Mouse (Mus musculus) liver, postnatal 0 days (tissue): ENCODE results near the gene 6430548M08Rik. TPM values are rescaled to one million over a fixed set of nuclear protein-coding genes. Genes with fewer than 3 reads are reported as not detected.

Experiments used
- ATAC-seq: fragments of 200-750 bp; cut with Nextera tagmentation; 2 replicates; pipeline ENCODE4 v1.8.0; 2017; ENCODE audit warnings: mild to moderate bottlenecking, moderate library complexity
- DNase-seq: peaks from one replicate; pipeline ENCODE4 v3.0.0-alpha.2; 2016
- H3K27ac ChIP-seq: fragments of 300-500 bp; sonication (generic); 2 replicates; pipeline ENCODE4 v1.5.1; 2014; ENCODE audit warnings: antibody characterized with exemption, moderate library complexity, mild to moderate bottlenecking, low read depth
- H3K27me3 ChIP-seq: fragments of 300-500 bp; sonication (generic); 2 replicates; pipeline ENCODE4 v1.6.1; 2014; ENCODE audit warnings: low read length, control low read depth, mixed read lengths; ENCODE audit not compliant: insufficient read depth
- H3K36me3 ChIP-seq: fragments of 300-500 bp; sonication (generic); replicated peaks from 2 replicates; pipeline ENCODE4 v1.6.1; 2014; ENCODE audit warnings: mild to moderate bottlenecking, control low read depth, low read length, moderate library complexity, mixed read lengths; ENCODE audit not compliant: insufficient read depth
- H3K4me1 ChIP-seq: fragments of 300-500 bp; sonication (generic); 2 replicates; pipeline ENCODE4 v1.6.1; 2014; ENCODE audit warnings: antibody characterized with exemption, mild to moderate bottlenecking, control low read depth; ENCODE audit not compliant: insufficient read depth
- H3K4me2 ChIP-seq: fragments of 300-500 bp; sonication (generic); 2 replicates; pipeline ENCODE4 v1.6.1; 2014; ENCODE audit warnings: low read depth, mild to moderate bottlenecking, low read length, moderate library complexity, mixed read lengths
- H3K4me3 ChIP-seq: fragments of 300-500 bp; sonication (generic); 2 replicates; pipeline ENCODE4 v1.5.1; 2014; ENCODE audit warnings: low read depth, low read length
- H3K9ac ChIP-seq: fragments of 300-500 bp; sonication (generic); replicated peaks from 2 replicates; pipeline ENCODE4 v1.6.1; 2014; ENCODE audit warnings: mild to moderate bottlenecking, moderate library complexity
- H3K9me3 ChIP-seq: fragments of 300-500 bp; sonication (generic); 2 replicates; pipeline ENCODE4 v1.6.1; 2016; ENCODE audit warnings: mild to moderate bottlenecking, control low read depth, low read length, mixed read lengths
- CTCF ChIP-seq: sonication (generic); IDR thresholded peaks from 2 replicates; pipeline ENCODE4 v1.5.1; 2016; ENCODE audit warnings: antibody characterized with exemption, low read depth
- EP300 ChIP-seq: IDR thresholded peaks from 2 replicates; pipeline ENCODE4 v1.6.1; 2016; ENCODE audit warnings: antibody characterized with exemption, low read depth, mild to moderate bottlenecking
- WGBS: fragments of 180-500 bp; shearing (Covaris S2); extraction: QIAGEN DNeasy Blood & Tissue Kit; methylation state at CpG from one replicate; pipeline ENCODE4 v1.1.7; 2014; ENCODE audit not compliant: insufficient replicate concordance; 5-methylcytosine and 5-hydroxymethylcytosine counted together
- polyA plus RNA-seq: library from polyadenylated mRNA; unstranded; fragments of >200 nt; fragmentation: Nextera tagmentation; extraction: Ambion mirVana; gene quantifications from 2 replicates; pipeline ENCODE4 v1.2.1, GENCODE M21; 2015

6430548M08Rik gene
- polyA plus RNA-seq, 1 experiment from 2014 or later: 4.9 TPM

DNA sequence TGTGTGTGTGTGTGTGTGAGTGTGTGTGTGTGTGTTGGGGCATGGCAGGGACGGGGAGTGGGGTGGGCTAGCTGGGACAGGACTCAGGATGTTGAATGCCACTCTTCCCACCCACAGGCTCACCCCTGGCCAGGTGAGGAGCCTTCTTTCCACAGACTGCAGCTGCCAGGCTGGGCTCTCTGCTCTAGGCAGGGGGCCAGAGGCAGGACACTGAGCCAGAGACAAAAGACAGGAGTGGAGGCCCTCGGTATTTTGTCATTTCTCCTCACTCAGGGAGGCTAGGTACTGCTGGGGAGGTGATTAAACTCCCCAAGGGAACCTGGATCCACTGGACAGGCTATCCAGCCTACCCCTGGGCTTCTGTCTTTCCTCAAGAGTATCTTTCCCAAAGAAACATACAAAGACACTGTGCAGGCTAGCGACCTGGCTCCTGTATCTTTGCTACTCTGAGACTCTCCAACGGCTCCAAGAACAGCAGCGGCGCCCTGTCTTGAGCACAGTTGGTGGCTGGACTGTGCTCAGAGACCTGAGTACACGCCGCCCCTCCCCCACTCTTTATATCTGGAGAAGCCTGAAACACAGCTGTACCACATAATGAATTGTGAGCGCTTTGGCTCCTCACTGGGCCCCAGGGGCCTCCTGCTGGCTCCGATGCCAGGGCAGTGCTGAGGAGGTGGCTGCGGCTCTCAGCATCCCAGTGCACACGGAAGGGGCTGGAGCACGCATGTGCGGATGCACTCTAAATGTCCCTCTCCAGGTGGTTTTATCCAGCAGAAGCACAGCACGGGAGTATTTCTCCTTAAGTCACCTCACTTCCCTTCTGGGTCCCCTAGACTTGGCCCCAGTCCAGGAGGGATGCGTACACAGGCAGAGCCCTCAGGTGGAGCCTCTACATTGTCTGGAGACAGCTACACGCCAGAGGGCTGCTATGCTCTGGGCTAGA is 71.2 kb downstream of the 6430548M08Rik start:
- no peak for ATAC-seq
- TF ChIP-seq EP300: no peak
- TF ChIP-seq CTCF: no peak
- no peaks in the 10 kb centered on the region for H3K9me3 ChIP-seq
- no peaks in the 10 kb centered on the region for H3K27me3 ChIP-seq
- H3K4me3 ChIP-seq: no peak overlapping the region
- no peak overlapping the region for H3K4me2 ChIP-seq
- H3K36me3 ChIP-seq: no peaks in the 10 kb centered on the region
- no peak overlapping the region for H3K27ac ChIP-seq
- H3K4me1 ChIP-seq: 0 out of 2 replicates have a peak, but pooled peaks cover under 1% of the 10 kb centered on the region
- no peak for DNase-seq
- 49% methylated on average over 16 of the region's 17 CpGs for WGBS
- no peak overlapping the region for H3K9ac ChIP-seq

DNA sequence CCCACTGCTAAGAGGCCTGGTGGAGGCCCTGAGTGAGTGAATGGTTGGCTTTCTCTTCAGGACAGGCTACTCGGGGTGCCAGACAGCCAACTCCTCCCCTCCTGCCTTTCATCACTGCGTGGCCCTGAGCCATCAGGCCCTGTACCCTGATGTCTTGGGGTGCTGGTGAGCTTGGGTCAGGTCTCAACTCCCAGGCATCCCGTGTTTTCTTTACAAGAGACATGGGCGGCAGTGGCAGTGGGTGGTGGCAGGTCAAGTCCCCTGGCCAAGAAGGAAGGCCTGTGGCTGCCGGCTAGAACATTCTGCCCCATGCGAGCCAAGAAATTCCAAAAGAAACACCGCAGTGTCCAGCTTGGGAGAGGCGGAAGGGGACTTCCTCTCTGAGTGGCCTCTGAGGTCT is 72.5 kb downstream of the 6430548M08Rik start:
- H3K9ac ChIP-seq: no peak overlapping the region
- 65% methylated on average over 8 of the region's 8 CpGs for WGBS
- no peak overlapping the region for H3K4me3 ChIP-seq
- H3K27me3 ChIP-seq: no peaks in the 10 kb centered on the region
- DNase-seq (no peak), ATAC-seq (no peak)
- TF ChIP-seq EP300: no peak
- no peak for TF ChIP-seq CTCF
- H3K4me1 ChIP-seq: 0 out of 2 replicates have a peak, but pooled peaks cover 3% of the 10 kb centered on the region
- H3K9me3 ChIP-seq: no peaks in the 10 kb centered on the region
- no peak overlapping the region for H3K4me2 ChIP-seq
- no peak overlapping the region for H3K27ac ChIP-seq
- H3K36me3 ChIP-seq: no peaks in the 10 kb centered on the region

DNA sequence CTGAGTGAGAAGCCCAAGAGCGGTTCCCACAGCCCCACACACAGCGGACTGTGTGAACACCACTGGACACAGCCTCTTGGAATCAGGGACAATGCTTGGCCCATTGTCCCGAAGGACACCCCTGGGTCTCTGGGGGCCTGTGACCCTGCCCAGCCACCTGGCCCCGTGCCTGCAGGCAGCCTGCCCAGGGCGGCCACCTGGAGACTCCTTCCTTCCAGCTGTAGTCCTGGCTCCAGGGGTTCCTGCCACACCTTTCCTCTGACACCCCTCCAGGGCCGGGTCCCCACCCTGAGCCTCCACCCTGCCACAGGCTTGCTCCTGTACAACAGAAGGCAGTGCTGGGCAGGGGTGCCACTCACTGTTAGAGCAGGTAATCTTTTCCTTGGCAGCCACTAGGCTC is 74.6 kb downstream of the 6430548M08Rik start:
- Histone ChIP-seq H3K36me3 (no peaks in the 10 kb centered on the region), H3K9ac (no peak overlapping the region), H3K4me3 (no peak overlapping the region), H3K27me3 (no peaks in the 10 kb centered on the region), H3K4me1 (0 out of 2 replicates have a peak, but pooled peaks cover 3% of the 10 kb centered on the region), H3K9me3 (no peaks in the 10 kb centered on the region), H3K27ac (no peak overlapping the region), H3K4me2 (no peak overlapping the region)
- ATAC-seq (no peak), DNase-seq (no peak)
- TF ChIP-seq CTCF: no peak
- no peak for TF ChIP-seq EP300
- 68% methylated on average over 6 of the region's 6 CpGs for WGBS

DNA sequence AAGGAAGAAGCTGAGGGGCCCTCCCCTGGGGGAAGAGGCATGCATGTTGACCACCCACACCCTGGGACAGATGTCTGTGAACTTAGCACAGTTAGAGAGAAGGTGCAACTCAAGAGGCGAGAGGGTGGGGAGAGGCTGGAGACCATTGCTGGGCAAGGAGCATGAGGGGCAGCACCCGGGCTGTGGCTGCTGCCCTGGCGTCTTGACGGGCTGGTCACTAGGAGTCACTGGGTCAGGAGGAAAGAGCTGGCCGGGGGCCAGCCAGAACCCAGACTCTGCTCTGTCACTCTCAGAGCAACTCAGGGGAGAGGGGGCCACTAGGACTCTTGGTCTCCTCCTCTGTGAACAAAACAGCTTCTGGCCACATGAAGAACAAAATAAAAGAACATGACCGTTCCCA is 75.5 kb downstream of the 6430548M08Rik start:
- H3K27ac ChIP-seq: no peak overlapping the region
- ATAC-seq: no peak
- no peaks in the 10 kb centered on the region for H3K36me3 ChIP-seq
- DNase-seq: no peak
- 0 out of 2 replicates have a peak, but pooled peaks cover 3% of the 10 kb centered on the region for H3K4me1 ChIP-seq
- 58% methylated on average over 6 of the region's 6 CpGs for WGBS
- no peak overlapping the region for H3K4me3 ChIP-seq
- no peaks in the 10 kb centered on the region for H3K27me3 ChIP-seq
- no peak for TF ChIP-seq CTCF
- no peak for TF ChIP-seq EP300
- H3K9ac ChIP-seq: no peak overlapping the region
- no peaks in the 10 kb centered on the region for H3K9me3 ChIP-seq
- no peak overlapping the region for H3K4me2 ChIP-seq

DNA sequence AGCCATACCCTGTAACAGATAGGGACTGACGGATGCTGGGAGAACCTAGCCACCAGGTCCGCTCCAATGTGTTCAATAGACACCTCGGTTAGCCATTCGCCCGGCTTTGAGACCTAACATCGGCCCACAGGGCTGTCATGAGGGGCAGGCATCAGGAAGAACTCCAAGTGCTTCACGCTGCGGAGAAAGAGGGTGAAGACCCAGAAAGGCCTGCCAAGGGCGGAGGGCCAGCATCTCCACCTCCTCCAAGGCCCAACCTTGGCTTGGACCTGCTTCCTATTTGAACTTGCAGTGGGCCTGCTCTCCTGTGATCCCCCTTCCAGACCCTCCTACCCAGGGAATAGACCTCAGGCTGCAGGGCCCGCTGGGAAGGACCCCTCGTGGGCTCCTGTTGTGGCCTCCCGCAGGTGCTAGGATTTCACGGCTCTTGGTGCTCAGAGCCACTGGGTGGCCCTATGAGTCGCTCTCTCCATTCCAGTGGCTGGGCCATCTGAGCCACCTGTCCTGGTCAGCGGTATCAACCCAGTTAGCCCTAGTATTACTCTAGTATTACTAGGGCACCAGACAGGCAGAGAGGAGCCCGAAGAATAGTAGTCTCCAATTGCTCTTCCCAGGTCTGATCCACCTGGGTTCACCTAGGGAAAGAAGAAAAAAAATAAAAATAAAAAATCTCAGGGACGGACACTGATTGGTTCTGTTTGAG is 76.3 kb downstream of the 6430548M08Rik start:
- H3K9ac ChIP-seq: no peak overlapping the region
- no peak overlapping the region for H3K27ac ChIP-seq
- no peaks in the 10 kb centered on the region for H3K27me3 ChIP-seq
- H3K4me1 ChIP-seq: 0 out of 2 replicates have a peak, but pooled peaks cover 3% of the 10 kb centered on the region
- H3K4me2 ChIP-seq: no peak overlapping the region
- DNase-seq (no peak), ATAC-seq (peak; percentile 11; the same call in 1 of the 2 replicates)
- no peak overlapping the region for H3K4me3 ChIP-seq
- 77% methylated on average over 17 of the region's 17 CpGs for WGBS
- H3K36me3 ChIP-seq: no peaks in the 10 kb centered on the region
- TF ChIP-seq CTCF: no peak
- H3K9me3 ChIP-seq: no peaks in the 10 kb centered on the region

DNA sequence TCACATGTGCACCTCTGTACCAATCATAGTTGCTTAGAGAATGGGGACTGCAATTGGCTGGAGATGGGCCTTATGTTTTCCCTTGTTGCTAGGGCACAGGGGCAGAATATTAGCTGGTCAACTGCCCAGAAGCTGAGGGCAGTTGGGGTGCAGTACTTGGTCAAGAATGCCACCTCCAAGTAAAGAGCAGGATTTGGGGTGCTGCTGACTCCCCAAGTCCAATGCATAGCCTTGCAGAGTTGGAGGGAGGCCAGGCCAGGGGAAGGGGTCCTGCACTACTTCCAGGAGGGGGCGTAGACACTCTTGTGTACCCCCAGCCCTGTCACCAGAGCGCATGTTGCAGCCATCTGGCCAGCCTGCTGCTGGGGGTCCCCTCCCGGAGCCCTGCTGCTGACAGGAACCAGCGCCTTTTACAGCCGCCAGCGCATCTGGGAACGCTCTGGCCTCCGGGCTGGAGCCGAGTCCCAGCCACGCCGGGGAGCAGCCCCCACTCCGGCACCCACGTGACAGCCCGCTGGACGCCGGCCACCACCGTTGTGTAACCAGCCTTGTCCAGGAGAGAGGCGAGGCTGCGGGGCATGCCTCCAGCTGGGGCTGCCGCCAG is 77.0 kb downstream of the 6430548M08Rik start:
- no peak overlapping the region for H3K27ac ChIP-seq
- H3K4me3 ChIP-seq: peak overlapping the region; percentile 15; the same call in 1 of the 2 replicates
- no peaks in the 10 kb centered on the region for H3K9me3 ChIP-seq
- 53% methylated on average over 17 of the region's 20 CpGs for WGBS
- TF ChIP-seq EP300 (no peak), CTCF (no peak)
- ATAC-seq (peak; percentile 96), DNase-seq (peak; percentile 86)
- peak overlapping the region; percentile 64 for H3K4me2 ChIP-seq
- H3K9ac ChIP-seq: peak overlapping the region; percentile 30; the same call in 1 of the 2 replicates
- H3K27me3 ChIP-seq: no peaks in the 10 kb centered on the region
- 0 out of 2 replicates have a peak, but pooled peaks cover 3% of the 10 kb centered on the region for H3K4me1 ChIP-seq
- H3K36me3 ChIP-seq: no peaks in the 10 kb centered on the region
